Mouse (Mus musculus) kidney, adult 2 months (tissue): ENCODE results near the gene Tcl1.

Experiments used
- CTCF ChIP-seq: fragments of 200-500 bp; conservative IDR thresholded peaks from 2 replicates; pipeline ENCODE4 v1.5.1; 2011; ENCODE audit warnings: low read depth, mild to moderate bottlenecking, control low read depth, low read length, moderate library complexity, mixed read lengths; ENCODE audit not compliant: insufficient read depth, insufficient read length
- POLR2A ChIP-seq: fragments of 200-500 bp; IDR thresholded peaks from one replicate; pipeline ENCODE4 v1.6.1; 2011; ENCODE audit warnings: low read depth, low read length, control low read depth

GRCm38 (mm10) chr12:105209231-105209630 lies 13.4 kb downstream of the Tcl1 start:
- TF ChIP-seq CTCF, result no peak
- TF ChIP-seq POLR2A, result no peak
